ENCODE assay signal across 24 mouse cellular contexts in the genomic region with DNA sequence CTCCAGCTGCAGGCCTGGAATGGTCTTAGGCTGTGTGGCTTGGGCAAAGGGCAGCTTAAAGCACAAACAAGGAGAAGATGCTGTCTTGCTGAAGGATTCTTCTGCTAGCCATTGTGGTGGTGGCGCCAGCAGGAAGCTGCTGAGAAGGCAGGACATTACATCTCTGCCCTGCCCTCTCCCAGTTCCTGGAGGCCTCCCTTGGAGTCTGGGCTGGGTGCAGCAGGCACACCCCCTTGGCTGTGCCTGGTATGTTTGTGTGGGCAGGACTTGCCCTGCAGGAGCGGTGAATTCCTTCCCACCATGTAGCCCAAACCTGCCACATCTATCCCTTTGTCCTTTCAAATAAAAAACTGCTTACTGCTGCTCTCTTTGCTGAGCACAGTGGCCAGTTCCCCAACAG. TPM values are rescaled to one million over a fixed set of nuclear protein-coding genes. Genes with fewer than 3 reads are reported as not detected.
DNase-seq lines count a peak whose midpoint lies in the region; ATAC-seq and TF ChIP-seq lines count a peak whose summit lies in the region.
"Had no signal": no experiment of that assay in that cellular context is flagged by ENCODE, and none has a peak within 500 bp of the region (broad histone marks: within the 10 kb centered on the region; RNA-seq: fewer than 3 reads in every experiment).

No protein-coding gene starts in this region.

- peaks cover 74% of the 10 kb centered on the region for H3K36me3 ChIP-seq in hindbrain, embryonic 10.5 days
- peaks cover 36% of the 10 kb centered on the region for H3K36me3 ChIP-seq in hindbrain, postnatal 0 days (ENCODE audit: insufficient read depth, low read length)
- H3K36me3 ChIP-seq: liver, embryonic 15.5 days had no signal

- no peak overlapping the region for H3K9ac ChIP-seq in hindbrain, postnatal 0 days (replicated peaks; ENCODE audit: low read length)
- H3K9ac ChIP-seq: hindbrain, embryonic 15.5 days; liver, embryonic 15.5 days; midbrain, embryonic 13.5 days had no signal

- H3K27me3 ChIP-seq in hindbrain, embryonic 10.5 days (ENCODE audit: insufficient read depth, poor library complexity, severe bottlenecking), result no peaks in the 10 kb centered on the region
- no peaks in the 10 kb centered on the region for H3K27me3 ChIP-seq in hindbrain, postnatal 0 days (ENCODE audit: insufficient read depth, low read length)
- H3K27me3 ChIP-seq: hindbrain, embryonic 15.5 days; liver, embryonic 15.5 days; midbrain, embryonic 13.5 days; Patski had no signal

- H3K4me1 ChIP-seq in hindbrain, embryonic 10.5 days (replicated peaks), result peaks cover 37% of the 10 kb centered on the region
- peaks cover 7% of the 10 kb centered on the region for H3K4me1 ChIP-seq in hindbrain, postnatal 0 days (ENCODE audit: insufficient read depth, low read length)

- no peak overlapping the region for H3K4me2 ChIP-seq in hindbrain, postnatal 0 days (ENCODE audit: low read depth, low read length)
- H3K4me2 ChIP-seq: hindbrain, embryonic 15.5 days; liver, embryonic 15.5 days; midbrain, embryonic 13.5 days had no signal

- 81% methylated on average over 2 of the region's 2 CpGs for WGBS in hindbrain, embryonic 10.5 days
- 83% methylated on average over 2 of the region's 2 CpGs for WGBS in hindbrain, postnatal 0 days

- no peak for TF ChIP-seq CTCF in hindbrain, postnatal 0 days (IDR thresholded peaks at IDR 0.05; ENCODE audit: low read depth)

- no peak for DNase-seq in hindbrain, embryonic 10.5 days (ENCODE audit: low spot score)
- DNase-seq in hindbrain, postnatal 0 days (ENCODE audit: low spot score), result no peak
- peak; percentile 59 for DNase-seq in urinary bladder, postnatal 14 days (ENCODE audit: low spot score)
- no peak for DNase-seq in urinary bladder, postnatal 10 days (ENCODE audit: low spot score)
- peak; percentile 54 to 68 for DNase-seq in lung, postnatal 4 days
- DNase-seq in frontal cortex, postnatal 25 days (ENCODE audit: low spot score in 2 of 2), result no peak
- no peak for DNase-seq in layer of hippocampus, adult 18-20 months (ENCODE audit: low spot score in 2 of 2)
- DNase-seq in adrenal gland, postnatal 25 days, result no peak
- DNase-seq: adrenal gland, postnatal 36 days; cerebellum, adult 2 months; gastrocnemius, postnatal 25 days; heart, postnatal 10 days; layer of hippocampus, postnatal 36 days; spleen, adult 18-20 months had no signal

- no peaks in the 10 kb centered on the region for H3K9me3 ChIP-seq in hindbrain, embryonic 10.5 days
- H3K9me3 ChIP-seq in hindbrain, postnatal 0 days (ENCODE audit: low read length), result no peaks in the 10 kb centered on the region
- H3K9me3 ChIP-seq: heart, embryonic 10.5 days; hindbrain, embryonic 15.5 days; liver, embryonic 15.5 days; midbrain, embryonic 13.5 days had no signal

- no peak for ATAC-seq in hindbrain, postnatal 0 days
- ATAC-seq: activated CD4-positive, CD25-positive, alpha-beta regulatory T cell, adult 4 months; midbrain, embryonic 13.5 days; Patski had no signal

- H3K4me3 ChIP-seq in hindbrain, embryonic 10.5 days, result no peak overlapping the region
- no peak overlapping the region for H3K4me3 ChIP-seq in hindbrain, postnatal 0 days (ENCODE audit: low read length)
- H3K4me3 ChIP-seq: erythroblast, embryonic 14.5 days; heart, embryonic 10.5 days; hindbrain, embryonic 15.5 days; liver, embryonic 15.5 days; midbrain, embryonic 13.5 days had no signal

- H3K27ac ChIP-seq in hindbrain, embryonic 10.5 days, result 0 out of 2 replicates have a peak overlapping the region, but pooled peaks have one; percentile 0
- no peak overlapping the region for H3K27ac ChIP-seq in hindbrain, postnatal 0 days
- H3K27ac ChIP-seq: heart, embryonic 10.5 days; hindbrain, embryonic 15.5 days; liver, embryonic 15.5 days; midbrain, embryonic 13.5 days had no signal

RNA-seq across cellular contexts. Expression of a gene that starts 35.5 kb away (rescaled TPM):
- 0.40 and 0.47 TPM in 2 replicates for polyA plus RNA-seq in hindbrain, embryonic 10.5 days (2016; fragmentation: Nextera tagmentation; extraction: Ambion mirVana)
- total RNA-seq in hindbrain, postnatal 0 days (2014; rRNA removed), result 0.84 TPM in 1 of 2 replicates, not detected in the other
- polyA plus RNA-seq in hindbrain, postnatal 0 days (2015; fragmentation: Nextera tagmentation; extraction: Ambion mirVana), result 0.19 and 0.23 TPM in 2 replicates
- under 1 TPM; 0.41 to 0.54 TPM for total RNA-seq in layer of hippocampus, adult 18-20 months (2021)
- total RNA-seq in adrenal gland, postnatal 25 days (2021), result not detected in 2 replicates
- total RNA-seq: adrenal gland, postnatal 36 days; common myeloid progenitor, adult 5-6 weeks; gastrocnemius, postnatal 25 days; heart, postnatal 10 days; megakaryocyte progenitor cell, adult 5-6 weeks had no signal
- polyA plus RNA-seq: activated CD4-positive, CD25-positive, alpha-beta regulatory T cell, adult 4 months; embryonic facial prominence, embryonic 11.5 days; erythroblast, embryonic 14.5 days; hindbrain, embryonic 15.5 days; liver, embryonic 15.5 days had no signal

RNA-seq across cellular contexts. Expression of a gene that starts 45.9 kb away (rescaled TPM):
- 6.6 and 15.5 TPM in 2 replicates for polyA plus RNA-seq in hindbrain, embryonic 10.5 days (2016; fragmentation: Nextera tagmentation; extraction: Ambion mirVana)
- total RNA-seq in hindbrain, postnatal 0 days (2014; rRNA removed), result 144 and 155 TPM in 2 replicates
- 22.6 and 26.8 TPM in 2 replicates for polyA plus RNA-seq in hindbrain, postnatal 0 days (2015; fragmentation: Nextera tagmentation; extraction: Ambion mirVana)
- 10 to 100 TPM; 31.7 to 31.9 TPM for total RNA-seq in layer of hippocampus, adult 18-20 months (2021)
- 3.2 and 4.6 TPM in 2 replicates for total RNA-seq in adrenal gland, postnatal 25 days (2021)

RNA-seq across cellular contexts. Expression of a gene that starts 57.0 kb away (rescaled TPM):
- polyA plus RNA-seq in hindbrain, embryonic 10.5 days (2016; fragmentation: Nextera tagmentation; extraction: Ambion mirVana), result 19.8 and 25.6 TPM in 2 replicates
- 4.5 and 11.3 TPM in 2 replicates for total RNA-seq in hindbrain, postnatal 0 days (2014; rRNA removed)
- 2.8 and 2.9 TPM in 2 replicates for polyA plus RNA-seq in hindbrain, postnatal 0 days (2015; fragmentation: Nextera tagmentation; extraction: Ambion mirVana)
- total RNA-seq in layer of hippocampus, adult 18-20 months (2021), result 1 to 10 TPM; 2.7 to 3.0 TPM
- total RNA-seq in adrenal gland, postnatal 25 days (2021), result not detected in 2 replicates
- total RNA-seq: adrenal gland, postnatal 36 days; common myeloid progenitor, adult 5-6 weeks; gastrocnemius, postnatal 25 days; megakaryocyte progenitor cell, adult 5-6 weeks had no signal
- polyA plus RNA-seq: activated CD4-positive, CD25-positive, alpha-beta regulatory T cell, adult 4 months; erythroblast, embryonic 14.5 days had no signal

Comparison
In these comparisons a context has a peak if more than half of its experiments do, and no peak if none do; other contexts are left out.
1. DNase-seq: peak in urinary bladder, postnatal 14 days (single experiment) and lung, postnatal 4 days (2 of 2); none in hindbrain, embryonic 10.5 days (single experiment), hindbrain, postnatal 0 days (single experiment), urinary bladder, postnatal 10 days (single experiment), frontal cortex, postnatal 25 days (0 of 2), layer of hippocampus, adult 18-20 months (0 of 2) and adrenal gland, postnatal 25 days (single experiment).